Mouse (Mus musculus): ENCODE data around the gene Chn2. TPM values are rescaled to one million over a fixed set of nuclear protein-coding genes. Genes with fewer than 3 reads are reported as not detected.

Chn2 gene
- polyA plus RNA-seq, 1 experiment from 2014 or later = 16.8 TPM

GRCm38 (mm10) chr6:54055387-54055786 is 16.0 kb downstream of the Chn2 start:
- ATAC-seq (replicated peaks; ENCODE audit: low FRiP score, low read depth) = no peak
- no peak for TF ChIP-seq CTCF (IDR thresholded peaks at IDR 0.05; ENCODE audit: low read depth)
- H3K9ac ChIP-seq (ENCODE audit: low read depth, low read length) = no peak overlapping the region

GRCm38 (mm10) chr6:54056548-54057532 is 17.5 kb downstream of the Chn2 start:
- DNase-seq (ENCODE audit: low spot score) = no peak
- Histone ChIP-seq H3K4me3 (replicated peaks; ENCODE audit: low read depth, low read length) (no peak overlapping the region), H3K9me3 (replicated peaks; ENCODE audit: low read length) (no peaks in the 10 kb centered on the region), H3K9ac (ENCODE audit: low read depth, low read length) (no peak overlapping the region), H3K4me1 (replicated peaks; ENCODE audit: insufficient read depth, low read length) (peaks cover 4% of the 10 kb centered on the region), H3K36me3 (ENCODE audit: insufficient read depth, low read length) (no peaks in the 10 kb centered on the region), H3K27ac (no peak overlapping the region), H3K27me3 (ENCODE audit: insufficient read depth, low read length) (no peaks in the 10 kb centered on the region), H3K4me2 (ENCODE audit: low read length) (no peak overlapping the region)
- no peak for TF ChIP-seq CTCF (IDR thresholded peaks at IDR 0.05; ENCODE audit: low read depth)
- no peak for ATAC-seq (replicated peaks; ENCODE audit: low FRiP score, low read depth)
- WGBS = 69% methylated on average over 18 of the region's 18 CpGs

More at GRCm38 (mm10) chr6:54055387-54055786, 16.0 kb downstream of the Chn2 start:
- no peak for DNase-seq (ENCODE audit: low spot score)
- H3K27ac ChIP-seq = no peak overlapping the region
- H3K27me3 ChIP-seq (ENCODE audit: insufficient read depth, low read length) = no peaks in the 10 kb centered on the region
- H3K4me3 ChIP-seq (replicated peaks; ENCODE audit: low read depth, low read length) = no peak overlapping the region
- no peaks in the 10 kb centered on the region for H3K9me3 ChIP-seq (replicated peaks; ENCODE audit: low read length)
- WGBS = 71% methylated on average over 5 of the region's 5 CpGs
- H3K4me1 ChIP-seq (replicated peaks; ENCODE audit: insufficient read depth, low read length) = 0 out of 2 replicates have a peak, but pooled peaks cover 4% of the 10 kb centered on the region
- H3K4me2 ChIP-seq (ENCODE audit: low read length) = no peak overlapping the region
- no peaks in the 10 kb centered on the region for H3K36me3 ChIP-seq (ENCODE audit: insufficient read depth, low read length)

GRCm38 (mm10) chr6:54057661-54058060 is 18.3 kb downstream of the Chn2 start:
- ATAC-seq (replicated peaks; ENCODE audit: low FRiP score, low read depth) = no peak
- H3K27ac ChIP-seq = no peak overlapping the region
- H3K9me3 ChIP-seq (replicated peaks; ENCODE audit: low read length) = no peaks in the 10 kb centered on the region
- H3K4me3 ChIP-seq (replicated peaks; ENCODE audit: low read depth, low read length) = no peak overlapping the region
- H3K27me3 ChIP-seq (ENCODE audit: insufficient read depth, low read length) = no peaks in the 10 kb centered on the region
- peaks cover 4% of the 10 kb centered on the region for H3K4me1 ChIP-seq (replicated peaks; ENCODE audit: insufficient read depth, low read length)
- H3K36me3 ChIP-seq (ENCODE audit: insufficient read depth, low read length) = no peaks in the 10 kb centered on the region
- TF ChIP-seq CTCF (IDR thresholded peaks at IDR 0.05; ENCODE audit: low read depth) = peak; percentile 36; the same call in 1 of the 2 replicates
- DNase-seq (ENCODE audit: low spot score) = no peak
- no peak overlapping the region for H3K4me2 ChIP-seq (ENCODE audit: low read length)
- no peak overlapping the region for H3K9ac ChIP-seq (ENCODE audit: low read depth, low read length)
- 88% methylated on average over 10 of the region's 10 CpGs for WGBS

- Histone ChIP-seq H3K4me3 (replicated peaks; ENCODE audit: low read depth, low read length) (no peak overlapping the region), H3K27me3 (ENCODE audit: insufficient read depth, low read length) (no peaks in the 10 kb centered on the region), H3K4me2 (ENCODE audit: low read length) (no peak overlapping the region), H3K4me1 (replicated peaks; ENCODE audit: insufficient read depth, low read length) (peaks cover 4% of the 10 kb centered on the region), H3K27ac (no peak overlapping the region), H3K9me3 (replicated peaks; ENCODE audit: low read length) (no peaks in the 10 kb centered on the region), H3K36me3 (ENCODE audit: insufficient read depth, low read length) (no peaks in the 10 kb centered on the region), H3K9ac (ENCODE audit: low read depth, low read length) (no peak overlapping the region)
- 46% methylated on average over 8 of the region's 8 CpGs for WGBS
- ATAC-seq (replicated peaks; ENCODE audit: low FRiP score, low read depth) = no peak
- no peak for TF ChIP-seq CTCF (IDR thresholded peaks at IDR 0.05; ENCODE audit: low read depth)
- DNase-seq (ENCODE audit: low spot score) = peak; percentile 64
These were observed 19.5 kb downstream of the Chn2 start for GRCm38 (mm10) chr6:54058837-54059236.

GRCm38 (mm10) chr6:54060258-54060657 is 20.9 kb downstream of the Chn2 start:
- no peak overlapping the region for H3K9ac ChIP-seq (ENCODE audit: low read depth, low read length)
- DNase-seq (ENCODE audit: low spot score) (peak; percentile 63), ATAC-seq (replicated peaks; ENCODE audit: low FRiP score, low read depth) (no peak)
- H3K27ac ChIP-seq = no peak overlapping the region
- no peaks in the 10 kb centered on the region for H3K36me3 ChIP-seq (ENCODE audit: insufficient read depth, low read length)
- H3K27me3 ChIP-seq (ENCODE audit: insufficient read depth, low read length) = no peaks in the 10 kb centered on the region
- no peaks in the 10 kb centered on the region for H3K9me3 ChIP-seq (replicated peaks; ENCODE audit: low read length)
- 66% methylated on average over 3 of the region's 3 CpGs for WGBS
- peaks cover 4% of the 10 kb centered on the region for H3K4me1 ChIP-seq (replicated peaks; ENCODE audit: insufficient read depth, low read length)
- H3K4me3 ChIP-seq (replicated peaks; ENCODE audit: low read depth, low read length) = no peak overlapping the region
- no peak for TF ChIP-seq CTCF (IDR thresholded peaks at IDR 0.05; ENCODE audit: low read depth)
- H3K4me2 ChIP-seq (ENCODE audit: low read length) = no peak overlapping the region

GRCm38 (mm10) chr6:54061375-54061774 is 22.0 kb downstream of the Chn2 start:
- Histone ChIP-seq H3K27ac (no peak overlapping the region), H3K36me3 (ENCODE audit: insufficient read depth, low read length) (no peaks in the 10 kb centered on the region), H3K4me1 (replicated peaks; ENCODE audit: insufficient read depth, low read length) (peaks cover 4% of the 10 kb centered on the region), H3K4me2 (ENCODE audit: low read length) (no peak overlapping the region), H3K9me3 (replicated peaks; ENCODE audit: low read length) (no peaks in the 10 kb centered on the region), H3K9ac (ENCODE audit: low read depth, low read length) (no peak overlapping the region), H3K4me3 (replicated peaks; ENCODE audit: low read depth, low read length) (no peak overlapping the region), H3K27me3 (ENCODE audit: insufficient read depth, low read length) (no peaks in the 10 kb centered on the region)
- WGBS = 23% methylated on average over 9 of the region's 9 CpGs
- DNase-seq (ENCODE audit: low spot score) (no peak), ATAC-seq (replicated peaks; ENCODE audit: low FRiP score, low read depth) (no peak)
- TF ChIP-seq CTCF (IDR thresholded peaks at IDR 0.05; ENCODE audit: low read depth) = no peak

All from kidney, postnatal 0 days (tissue).